Mouse (Mus musculus) erythroblast, embryonic 14.5 days (primary cell): ENCODE data around the gene Fam118a.

Experiments used
- GATA1 ChIP-seq: IDR thresholded peaks from 2 replicates; pipeline ENCODE4 v1.6.1; 2012; ENCODE audit warnings: low read length, inconsistent platforms, mixed read lengths
- TAL1 ChIP-seq: IDR thresholded peaks from 3 replicates; pipeline ENCODE4 v1.6.1; 2012; ENCODE audit warnings: low read length, inconsistent platforms, mixed read lengths

DNA sequence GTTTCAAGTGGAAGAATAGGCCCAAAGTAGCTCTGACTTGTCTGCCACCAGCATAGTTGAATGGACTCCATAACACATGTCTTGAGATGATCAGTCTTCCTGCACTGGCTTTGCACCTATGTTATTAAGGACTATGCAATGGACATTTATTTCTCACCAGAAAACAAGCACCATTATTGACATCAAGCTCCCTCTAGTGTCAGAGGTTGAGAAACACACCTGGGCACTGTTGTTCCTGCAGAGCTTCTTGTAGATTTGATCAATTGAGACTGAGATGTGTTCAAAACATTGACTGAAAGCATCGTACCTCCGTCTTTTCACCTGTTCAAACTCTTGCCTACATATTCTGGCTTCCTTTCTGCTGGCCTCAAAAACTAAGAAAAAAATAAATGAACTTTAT is 41.8 kb downstream of the Fam118a start:
- no peak for TF ChIP-seq GATA1
- TF ChIP-seq TAL1 = no peak
